Mouse (Mus musculus): Measurements from ENCODE around the gene Cpm. TPM values are rescaled to one million over a fixed set of nuclear protein-coding genes. Genes with fewer than 3 reads are reported as not detected.
A peak's percentile ranks its signal among the peaks of the same experiment; 100 is the strongest.

Cpm gene
- polyA plus RNA-seq, 1 experiment from 2014 or later: 5.0 TPM

GRCm38 (mm10) chr10:117673913-117674312 lies 44.6 kb downstream of the Cpm start:
- no peak overlapping the region for H3K4me2 ChIP-seq (ENCODE audit: low read depth, low read length, severe bottlenecking)
- ATAC-seq (replicated peaks; ENCODE audit: low FRiP score) (no peak), DNase-seq (ENCODE audit: low spot score) (no peak)
- H3K9ac ChIP-seq (ENCODE audit: low read length): no peak overlapping the region
- no peaks in the 10 kb centered on the region for H3K36me3 ChIP-seq (ENCODE audit: control insufficient read depth, insufficient read depth, low read length)
- H3K27me3 ChIP-seq (ENCODE audit: control insufficient read depth, insufficient read depth, low read length): no peaks in the 10 kb centered on the region
- no peak overlapping the region for H3K27ac ChIP-seq (ENCODE audit: low read depth, low read length)
- 87% methylated on average over 1 of the region's 1 CpGs for WGBS
- H3K4me1 ChIP-seq (replicated peaks; ENCODE audit: control insufficient read depth, insufficient read depth, low read length): no peaks in the 10 kb centered on the region
- H3K9me3 ChIP-seq (ENCODE audit: control insufficient read depth, low read length): no peaks in the 10 kb centered on the region
- no peak overlapping the region for H3K4me3 ChIP-seq (ENCODE audit: low read depth, low read length)

- H3K4me2 ChIP-seq (ENCODE audit: low read depth, low read length, severe bottlenecking): no peak overlapping the region
- H3K27ac ChIP-seq (ENCODE audit: low read depth, low read length): no peak overlapping the region
- no peak overlapping the region for H3K9ac ChIP-seq (ENCODE audit: low read length)
- no peaks in the 10 kb centered on the region for H3K27me3 ChIP-seq (ENCODE audit: control insufficient read depth, insufficient read depth, low read length)
- H3K9me3 ChIP-seq (ENCODE audit: control insufficient read depth, low read length): no peaks in the 10 kb centered on the region
- H3K4me3 ChIP-seq (ENCODE audit: low read depth, low read length): no peak overlapping the region
- ATAC-seq (replicated peaks; ENCODE audit: low FRiP score) (no peak), DNase-seq (ENCODE audit: low spot score) (peak; percentile 30)
- H3K36me3 ChIP-seq (ENCODE audit: control insufficient read depth, insufficient read depth, low read length): no peaks in the 10 kb centered on the region
- H3K4me1 ChIP-seq (replicated peaks; ENCODE audit: control insufficient read depth, insufficient read depth, low read length): no peaks in the 10 kb centered on the region
- WGBS: 76% methylated on average over 3 of the region's 3 CpGs
Observed at GRCm38 (mm10) chr10:117674359-117675019, 45.2 kb downstream of the Cpm start.

GRCm38 (mm10) chr10:117675096-117676035 lies 46.1 kb downstream of the Cpm start:
- ATAC-seq (replicated peaks; ENCODE audit: low FRiP score) (peak; percentile 83), DNase-seq (ENCODE audit: low spot score) (peak; percentile 80)
- Histone ChIP-seq H3K4me1 (replicated peaks; ENCODE audit: control insufficient read depth, insufficient read depth, low read length) (no peaks in the 10 kb centered on the region), H3K27ac (ENCODE audit: low read depth, low read length) (no peak overlapping the region), H3K4me3 (ENCODE audit: low read depth, low read length) (peak overlapping the region; percentile 30), H3K4me2 (ENCODE audit: low read depth, low read length, severe bottlenecking) (peak overlapping the region; percentile 52), H3K9ac (ENCODE audit: low read length) (peak overlapping the region; percentile 49), H3K36me3 (ENCODE audit: control insufficient read depth, insufficient read depth, low read length) (no peaks in the 10 kb centered on the region), H3K9me3 (ENCODE audit: control insufficient read depth, low read length) (no peaks in the 10 kb centered on the region), H3K27me3 (ENCODE audit: control insufficient read depth, insufficient read depth, low read length) (no peaks in the 10 kb centered on the region)
- WGBS: 43% methylated on average over 20 of the region's 20 CpGs

GRCm38 (mm10) chr10:117676036-117676643 lies 46.8 kb downstream of the Cpm start:
- ATAC-seq (replicated peaks; ENCODE audit: low FRiP score) (peak; percentile 56), DNase-seq (ENCODE audit: low spot score) (no peak)
- no peaks in the 10 kb centered on the region for H3K27me3 ChIP-seq (ENCODE audit: control insufficient read depth, insufficient read depth, low read length)
- H3K9me3 ChIP-seq (ENCODE audit: control insufficient read depth, low read length): no peaks in the 10 kb centered on the region
- peak overlapping the region; percentile 52 for H3K4me2 ChIP-seq (ENCODE audit: low read depth, low read length, severe bottlenecking)
- 40% methylated on average over 19 of the region's 19 CpGs for WGBS
- no peaks in the 10 kb centered on the region for H3K4me1 ChIP-seq (replicated peaks; ENCODE audit: control insufficient read depth, insufficient read depth, low read length)
- H3K27ac ChIP-seq (ENCODE audit: low read depth, low read length): no peak overlapping the region
- H3K4me3 ChIP-seq (ENCODE audit: low read depth, low read length): peak overlapping the region; percentile 30
- H3K36me3 ChIP-seq (ENCODE audit: control insufficient read depth, insufficient read depth, low read length): no peaks in the 10 kb centered on the region
- peak overlapping the region; percentile 49 for H3K9ac ChIP-seq (ENCODE audit: low read length)

GRCm38 (mm10) chr10:117676644-117677313 lies 47.5 kb downstream of the Cpm start:
- no peaks in the 10 kb centered on the region for H3K9me3 ChIP-seq (ENCODE audit: control insufficient read depth, low read length)
- H3K4me1 ChIP-seq (replicated peaks; ENCODE audit: control insufficient read depth, insufficient read depth, low read length): no peaks in the 10 kb centered on the region
- peak; percentile 35; the same call in 1 of the 2 replicates for ATAC-seq (replicated peaks; ENCODE audit: low FRiP score)
- WGBS: 33% methylated on average over 17 of the region's 17 CpGs
- peak overlapping the region; percentile 52 for H3K4me2 ChIP-seq (ENCODE audit: low read depth, low read length, severe bottlenecking)
- H3K36me3 ChIP-seq (ENCODE audit: control insufficient read depth, insufficient read depth, low read length): no peaks in the 10 kb centered on the region
- DNase-seq (ENCODE audit: low spot score): no peak
- H3K27ac ChIP-seq (ENCODE audit: low read depth, low read length): no peak overlapping the region
- H3K27me3 ChIP-seq (ENCODE audit: control insufficient read depth, insufficient read depth, low read length): no peaks in the 10 kb centered on the region
- H3K9ac ChIP-seq (ENCODE audit: low read length): peak overlapping the region; percentile 49; the same call in 1 of the 2 replicates
- peak overlapping the region; percentile 30 for H3K4me3 ChIP-seq (ENCODE audit: low read depth, low read length)

GRCm38 (mm10) chr10:117677494-117678236 lies 48.4 kb downstream of the Cpm start:
- ATAC-seq (replicated peaks; ENCODE audit: low FRiP score) (no peak), DNase-seq (ENCODE audit: low spot score) (no peak)
- H3K4me1 ChIP-seq (replicated peaks; ENCODE audit: control insufficient read depth, insufficient read depth, low read length): no peaks in the 10 kb centered on the region
- no peak overlapping the region for H3K4me3 ChIP-seq (ENCODE audit: low read depth, low read length)
- H3K4me2 ChIP-seq (ENCODE audit: low read depth, low read length, severe bottlenecking): no peak overlapping the region
- WGBS: 79% methylated on average over 13 of the region's 13 CpGs
- H3K27ac ChIP-seq (ENCODE audit: low read depth, low read length): no peak overlapping the region
- no peaks in the 10 kb centered on the region for H3K36me3 ChIP-seq (ENCODE audit: control insufficient read depth, insufficient read depth, low read length)
- H3K27me3 ChIP-seq (ENCODE audit: control insufficient read depth, insufficient read depth, low read length): no peaks in the 10 kb centered on the region
- H3K9me3 ChIP-seq (ENCODE audit: control insufficient read depth, low read length): no peaks in the 10 kb centered on the region
- H3K9ac ChIP-seq (ENCODE audit: low read length): no peak overlapping the region

- Histone ChIP-seq H3K27me3 (ENCODE audit: control insufficient read depth, insufficient read depth, low read length) (no peaks in the 10 kb centered on the region), H3K9me3 (ENCODE audit: control insufficient read depth, low read length) (no peaks in the 10 kb centered on the region), H3K4me2 (ENCODE audit: low read depth, low read length, severe bottlenecking) (no peak overlapping the region), H3K9ac (ENCODE audit: low read length) (no peak overlapping the region), H3K4me1 (replicated peaks; ENCODE audit: control insufficient read depth, insufficient read depth, low read length) (no peaks in the 10 kb centered on the region), H3K27ac (ENCODE audit: low read depth, low read length) (no peak overlapping the region), H3K4me3 (ENCODE audit: low read depth, low read length) (no peak overlapping the region), H3K36me3 (ENCODE audit: control insufficient read depth, insufficient read depth, low read length) (no peaks in the 10 kb centered on the region)
- DNase-seq (ENCODE audit: low spot score): no peak
- WGBS: 78% methylated on average over 5 of the region's 5 CpGs
- no peak for ATAC-seq (replicated peaks; ENCODE audit: low FRiP score)
Observed at GRCm38 (mm10) chr10:117678357-117678756, 49.1 kb downstream of the Cpm start.
